Mouse (Mus musculus) C2C12 (cell line): Measurements from ENCODE around the gene Arhgap19. TPM values are rescaled to one million over a fixed set of nuclear protein-coding genes. Genes with fewer than 3 reads are reported as not detected.
"Not testable (repeated sequence)": the region's sequence is repeated elsewhere in the genome, so short reads cannot be mapped to it uniquely, and the experiment has no call there.

Experiments
- H3K27me3 ChIP-seq: one replicate; pipeline ENCODE4 v1.6.1; 2011; ENCODE audit not compliant: control insufficient read depth, insufficient read depth, insufficient read length
- H3K36me3 ChIP-seq: one replicate; pipeline ENCODE4 v1.6.1; 2011; ENCODE audit not compliant: control insufficient read depth, insufficient read depth
- H3K4me3 ChIP-seq: one replicate; pipeline ENCODE4 v1.5.1; 2011; ENCODE audit warnings: mild to moderate bottlenecking, control low read depth; ENCODE audit not compliant: poor library complexity, insufficient read depth, severe bottlenecking
- H3K79me2 ChIP-seq: one replicate; pipeline ENCODE4 v1.6.1; 2011; ENCODE audit not compliant: control insufficient read depth, insufficient read depth
- H3K79me3 ChIP-seq: one replicate; pipeline ENCODE4 v1.6.1; 2011; ENCODE audit warnings: low read depth, control low read depth
- H3ac ChIP-seq: one replicate; pipeline ENCODE3; 2011; ENCODE audit warnings: low read depth; ENCODE audit not compliant: control insufficient read depth, insufficient read length
- CEBPB ChIP-seq: IDR thresholded peaks from one replicate; pipeline ENCODE4 v1.6.1; 2011; ENCODE audit warnings: low read depth, mild to moderate bottlenecking, control low read depth, moderate library complexity
- CTCF ChIP-seq: IDR thresholded peaks from one replicate; pipeline ENCODE4 v1.5.1; 2011; ENCODE audit not compliant: control insufficient read depth, insufficient read depth, insufficient read length
- FOSL1 ChIP-seq: IDR thresholded peaks from one replicate; pipeline ENCODE4 v1.8.0; 2011; ENCODE audit warnings: mild to moderate bottlenecking, low read length; ENCODE audit not compliant: poor library complexity, insufficient read depth, severe bottlenecking
- MAX ChIP-seq: IDR thresholded peaks from one replicate; pipeline ENCODE4 v1.6.1; 2011; ENCODE audit warnings: mild to moderate bottlenecking, control low read depth
- MYOD1 ChIP-seq: IDR thresholded peaks from one replicate; pipeline ENCODE4 v1.6.1; 2011; ENCODE audit warnings: low read depth; ENCODE audit not compliant: control insufficient read depth, insufficient read length
- MYOG ChIP-seq: IDR thresholded peaks from one replicate; pipeline ENCODE4 v1.6.1; 2011; ENCODE audit not compliant: control insufficient read depth, insufficient read length; ENCODE audit errors: extremely low read depth
- USF1 ChIP-seq: IDR thresholded peaks from one replicate; pipeline ENCODE4 v1.6.1; 2011; ENCODE audit warnings: low read depth, mild to moderate bottlenecking, control low read depth, moderate library complexity
- long read RNA-seq, 2 experiments: library from polyadenylated mRNA; unstranded; transcript quantifications; one replicate each; pipeline ENCODE4 v2.0.0; 2019 to 2020
- polyA plus RNA-seq: library from polyadenylated mRNA; unstranded; fragments of >200 nt; fragmentation: generic; extraction: Trizol; gene quantifications from one replicate; pipeline ENCODE4 v1.2.1, GENCODE M21; 2012; ENCODE audit warnings: missing spikeins

The Arhgap19 gene
- 8.9 TPM for polyA plus RNA-seq
- long read RNA-seq, experiment 1, full-length matches to known transcripts = 1 of 1 reads
- long read RNA-seq, experiment 1, partial matches to known transcripts = 0 of 1 reads
- long read RNA-seq, experiment 1, other reads (novel, unspliced or antisense) = 0 of 1 reads
- long read RNA-seq, experiment 2, full-length matches to known transcripts = 64 of 74 reads
- long read RNA-seq, experiment 2, partial matches to known transcripts = 3 of 74 reads
- long read RNA-seq, experiment 2, other reads (novel, unspliced or antisense) = 7 of 74 reads

GRCm38 (mm10) chr19:41801742-41802369 is at the start of gene Arhgap19:
TSS of gene Arhgap19 (minus strand) at chr19:41802047.
- peaks cover 8% of the 10 kb centered on the region for H3K79me3 ChIP-seq
- H3K4me3 ChIP-seq = peak within 1 kb of the TSS; percentile 96
- H3K79me2 ChIP-seq = peaks cover 29% of the 10 kb centered on the region
- no peaks in the 10 kb centered on the region for H3K27me3 ChIP-seq
- TF ChIP-seq CTCF (no peak), USF1 (no peak), MYOD1 (no peak), MAX (no peak), MYOG (no peak), CEBPB (no peak), FOSL1 (no peak)
- no peaks in the 10 kb centered on the region for H3K36me3 ChIP-seq
- H3ac ChIP-seq = peak within 1 kb of the TSS; percentile 85

DNA sequence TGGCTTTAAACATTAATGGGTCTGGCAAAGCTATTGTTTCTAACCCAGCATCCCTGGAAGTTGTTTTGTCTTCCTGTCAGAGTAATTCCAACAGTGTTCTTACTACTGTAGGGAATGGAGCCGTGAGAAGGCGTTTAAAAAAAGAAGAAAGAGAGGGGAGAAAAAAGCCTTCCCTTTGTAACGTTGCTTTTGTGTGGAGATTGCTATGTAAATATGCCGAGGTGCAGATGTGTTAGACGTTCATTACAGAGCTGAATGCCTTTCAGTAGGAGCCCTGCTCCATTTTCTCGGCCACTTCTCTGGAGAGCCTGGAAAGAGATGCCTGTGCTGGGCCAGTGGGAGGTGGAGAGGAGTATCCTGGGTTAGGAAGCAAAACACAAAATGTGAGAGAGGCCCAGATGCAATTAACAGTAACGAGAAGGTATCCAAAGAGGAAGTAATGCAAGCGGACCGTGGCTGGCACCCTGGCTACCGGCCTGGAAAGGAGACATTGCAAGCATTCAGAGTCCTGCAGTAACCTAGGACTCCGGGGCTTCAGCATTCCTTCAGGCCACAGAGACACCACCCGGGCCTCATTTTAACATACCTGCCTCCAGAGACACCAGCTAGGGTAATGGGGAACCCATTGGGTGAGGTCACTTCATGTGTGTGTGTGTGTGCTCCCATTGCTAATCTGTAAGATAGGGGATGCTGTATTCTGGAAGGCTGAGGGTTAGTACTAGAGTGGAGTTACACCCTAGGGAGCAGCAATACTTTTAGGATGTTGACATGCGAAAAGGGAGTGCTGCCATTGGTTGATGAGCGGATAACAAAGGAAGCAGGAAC is 49.1 kb upstream of the Arhgap19 start:
- TF ChIP-seq FOSL1 (no peak), CEBPB (no peak), MAX (no peak), MYOD1 (no peak), USF1 (no peak), MYOG (no peak), CTCF (no peak)
- Histone ChIP-seq H3K4me3 (no peak overlapping the region), H3K36me3 (no peaks in the 10 kb centered on the region), H3K79me2 (no peaks in the 10 kb centered on the region), H3K27me3 (peaks cover 13% of the 10 kb centered on the region), H3ac (no peak overlapping the region), H3K79me3 (no peaks in the 10 kb centered on the region)

- Histone ChIP-seq H3ac (no peak overlapping the region), H3K4me3 (no peak overlapping the region), H3K36me3 (no peaks in the 10 kb centered on the region), H3K27me3 (peaks cover 13% of the 10 kb centered on the region), H3K79me3 (no peaks in the 10 kb centered on the region), H3K79me2 (no peaks in the 10 kb centered on the region)
- TF ChIP-seq CEBPB = no peak
- TF ChIP-seq USF1 = no peak
- TF ChIP-seq MYOG = no peak
- no peak for TF ChIP-seq MYOD1
- no peak for TF ChIP-seq MAX
- TF ChIP-seq CTCF = no peak
- no peak for TF ChIP-seq FOSL1
Observed at GRCm38 (mm10) chr19:41850021-41850718, 48.3 kb upstream of the Arhgap19 start.

DNA sequence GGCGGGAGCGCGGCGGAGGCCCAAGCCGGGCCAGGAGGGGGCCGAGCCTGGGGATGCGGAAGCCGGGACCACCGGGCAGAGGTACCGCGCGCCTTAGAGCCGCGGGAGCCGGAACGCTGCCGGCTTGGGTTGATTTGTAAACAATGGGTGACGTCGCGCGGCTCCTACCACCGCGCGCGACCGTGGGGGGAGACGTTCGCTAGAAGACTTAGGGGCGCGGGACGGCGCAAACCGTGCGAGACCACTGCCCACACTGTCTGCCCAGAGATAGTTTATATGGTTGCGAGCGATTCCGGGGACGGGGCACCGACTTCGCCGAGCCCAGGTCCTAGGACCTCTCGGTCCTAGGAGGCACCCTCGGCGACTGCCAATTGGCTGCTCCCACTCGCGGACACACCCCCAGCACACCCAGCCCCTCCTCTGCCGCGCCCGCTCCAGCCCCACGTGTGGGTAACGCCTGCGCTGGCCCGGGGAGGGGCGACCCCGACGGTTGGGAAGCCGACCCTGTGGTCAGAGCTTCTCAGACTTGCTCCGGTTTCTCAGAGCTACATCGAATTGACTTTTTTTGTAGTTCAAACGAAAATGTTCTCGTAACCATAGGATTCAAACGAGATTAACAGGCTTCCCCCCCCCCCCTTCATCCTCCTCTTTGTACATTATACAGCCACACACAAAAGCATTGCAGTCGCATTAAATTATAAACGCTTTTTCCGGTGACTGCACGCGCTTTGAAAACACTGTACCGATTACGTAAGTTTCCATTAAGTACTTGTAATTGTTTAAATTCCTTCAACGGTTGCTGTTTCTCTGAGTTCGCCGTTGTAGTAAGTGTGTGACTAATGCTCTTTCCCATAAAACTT is 46.4 kb upstream of the Arhgap19 start, which contains the start of gene Frat2:
TSS of gene Frat2 (minus strand) at position 141 of the 860 bp plus-strand sequence.
- peaks cover 14% of the 10 kb centered on the region for H3K27me3 ChIP-seq

GRCm38 (mm10) chr19:41847614-41847991 is 45.8 kb upstream of the Arhgap19 start:
- H3K79me2 ChIP-seq, H3K79me3 ChIP-seq, H3K36me3 ChIP-seq: not testable (repeated sequence)
- H3K27me3 ChIP-seq = peaks cover 20% of the 10 kb centered on the region
- H3ac ChIP-seq = peak overlapping the region; percentile 39
- H3K4me3 ChIP-seq = peak overlapping the region; percentile 40

More for the DNA sequence above, 46.4 kb upstream of the Arhgap19 start, which contains the start of gene Frat2:
- no peaks in the 10 kb centered on the region for H3K36me3 ChIP-seq
- H3K79me2 ChIP-seq = no peaks in the 10 kb centered on the region
- TF ChIP-seq CEBPB = peak; percentile 77
- no peak for TF ChIP-seq FOSL1
- peak; percentile 11 for TF ChIP-seq USF1
- TF ChIP-seq MAX = peak; percentile 80
- H3ac ChIP-seq = peak within 1 kb of the TSS; percentile 48
- peak within 1 kb of the TSS; percentile 40 for H3K4me3 ChIP-seq
- no peaks in the 10 kb centered on the region for H3K79me3 ChIP-seq
